Comparison of ENCODE assay signal across 22 mouse cellular contexts in genomic region chr9:91073366-91074174, GRCm38 (mm10).
A peak's percentile ranks its signal among the peaks of the same experiment; 100 is the strongest.
DNase-seq lines count a peak whose midpoint lies in the region; ATAC-seq and TF ChIP-seq lines count a peak whose summit lies in the region.
"Had no signal": no experiment of that assay in that cellular context is flagged by ENCODE, and none has a peak within 500 bp of the region (broad histone marks: within the 10 kb centered on the region; RNA-seq: fewer than 3 reads in every experiment).

No protein-coding gene starts in this region.

- no peaks in the 10 kb centered on the region for H3K9me3 ChIP-seq in lung, embryonic 14.5 days (ENCODE audit: low read depth, low read length)
- H3K9me3 ChIP-seq in stomach, postnatal 0 days (ENCODE audit: control insufficient read depth, low read length) = no peaks in the 10 kb centered on the region
- H3K9me3 ChIP-seq: embryonic facial prominence, embryonic 10.5 days; heart, embryonic 10.5 days; hindbrain, embryonic 10.5 days; limb, embryonic 13.5 days; liver, embryonic 13.5 days; lung, embryonic 15.5 days had no signal

- ATAC-seq in lung, embryonic 14.5 days (ENCODE audit: insufficient read depth) = no peak
- ATAC-seq in stomach, postnatal 0 days (ENCODE audit: low FRiP score, low TSS enrichment) = no peak
- ATAC-seq: CD4-positive, CD25-positive, alpha-beta regulatory T cell, adult 4 months; hindbrain, postnatal 0 days; intestine, postnatal 0 days had no signal

- H3K36me3 ChIP-seq in lung, embryonic 14.5 days (ENCODE audit: insufficient read depth) = no peaks in the 10 kb centered on the region
- no peaks in the 10 kb centered on the region for H3K36me3 ChIP-seq in stomach, postnatal 0 days (ENCODE audit: control insufficient read depth, insufficient read depth, low read length)
- H3K36me3 ChIP-seq: embryonic facial prominence, embryonic 10.5 days; heart, embryonic 10.5 days; hindbrain, embryonic 10.5 days; limb, embryonic 13.5 days; liver, embryonic 13.5 days; lung, embryonic 15.5 days had no signal

- no peaks in the 10 kb centered on the region for H3K27me3 ChIP-seq in lung, embryonic 14.5 days (ENCODE audit: insufficient read depth, low read length)
- H3K27me3 ChIP-seq in stomach, postnatal 0 days (ENCODE audit: control insufficient read depth, insufficient read depth, low read length) = no peaks in the 10 kb centered on the region
- H3K27me3 ChIP-seq: limb, embryonic 13.5 days; liver, embryonic 13.5 days; lung, embryonic 15.5 days had no signal

- no peak for TF ChIP-seq CTCF in lung, embryonic 14.5 days (IDR thresholded peaks at IDR 0.05; ENCODE audit: low read depth)
- TF ChIP-seq CTCF in stomach, postnatal 0 days (IDR thresholded peaks at IDR 0.05; ENCODE audit: low read depth) = no peak

- no peak overlapping the region for H3K9ac ChIP-seq in lung, embryonic 14.5 days
- no peak overlapping the region for H3K9ac ChIP-seq in stomach, postnatal 0 days (ENCODE audit: low read length)
- H3K9ac ChIP-seq: limb, embryonic 13.5 days; liver, embryonic 13.5 days; lung, embryonic 15.5 days had no signal

- TF ChIP-seq EP300 in stomach, postnatal 0 days (optimal IDR thresholded peaks at IDR 0.05) = no peak

- H3K27ac ChIP-seq in lung, embryonic 14.5 days (ENCODE audit: low read depth) = no peak overlapping the region
- H3K27ac ChIP-seq in stomach, postnatal 0 days (replicated peaks) = no peak overlapping the region
- H3K27ac ChIP-seq: embryonic facial prominence, embryonic 10.5 days; heart, embryonic 10.5 days; hindbrain, embryonic 10.5 days; hindbrain, postnatal 0 days; kidney, postnatal 0 days; layer of hippocampus, adult 2 months; left cerebral cortex, adult 2 months; limb, embryonic 13.5 days; liver, embryonic 13.5 days; lung, embryonic 15.5 days had no signal

- WGBS in lung, embryonic 14.5 days = 43% methylated on average over 4 of the region's 4 CpGs
- 46% methylated on average over 4 of the region's 4 CpGs for WGBS in stomach, postnatal 0 days

- no peak overlapping the region for H3K4me3 ChIP-seq in lung, embryonic 14.5 days (ENCODE audit: low read depth, low read length)
- H3K4me3 ChIP-seq in stomach, postnatal 0 days (ENCODE audit: low read depth, low read length) = no peak overlapping the region
- H3K4me3 ChIP-seq: embryonic facial prominence, embryonic 10.5 days; heart, embryonic 10.5 days; hindbrain, embryonic 10.5 days; layer of hippocampus, adult 2 months; left cerebral cortex, adult 2 months; limb, embryonic 13.5 days; liver, embryonic 13.5 days; lung, embryonic 15.5 days had no signal

- DNase-seq in lung, embryonic 14.5 days = peak; percentile 7
- DNase-seq in lung, postnatal 4 days = no peak
- peak; percentile 52 for DNase-seq in Muller cell, postnatal 12 days (ENCODE audit: inconsistent ontology term)
- DNase-seq in frontal cortex, postnatal 36 days (ENCODE audit: low spot score in 2 of 2) = peak; percentile 5 to 36
- peak; percentile 9 for DNase-seq in right cerebral cortex, postnatal 25 days
- DNase-seq in stomach, postnatal 0 days (ENCODE audit: low spot score) = no peak
- no peak for DNase-seq in gastrocnemius, postnatal 4 days (ENCODE audit: low spot score in 2 of 2)
- DNase-seq: cerebellum, adult 9-10 months; liver, embryonic 13.5 days; midbrain, embryonic 14.5 days; retina, postnatal 1 day had no signal

- H3K4me2 ChIP-seq in lung, embryonic 14.5 days = no peak overlapping the region
- no peak overlapping the region for H3K4me2 ChIP-seq in stomach, postnatal 0 days (replicated peaks; ENCODE audit: low read depth)
- H3K4me2 ChIP-seq: limb, embryonic 13.5 days; liver, embryonic 13.5 days; lung, embryonic 15.5 days had no signal

- no peaks in the 10 kb centered on the region for H3K4me1 ChIP-seq in lung, embryonic 14.5 days (ENCODE audit: insufficient read depth)
- H3K4me1 ChIP-seq in stomach, postnatal 0 days (replicated peaks; ENCODE audit: control insufficient read depth, insufficient read depth) = no peaks in the 10 kb centered on the region
- H3K4me1 ChIP-seq: embryonic facial prominence, embryonic 10.5 days; heart, embryonic 10.5 days; hindbrain, embryonic 10.5 days; liver, embryonic 13.5 days; lung, embryonic 15.5 days had no signal

Comparison
In these comparisons a context has a peak if more than half of its experiments do, and no peak if none do; other contexts are left out.
1. DNase-seq: peak in lung, embryonic 14.5 days (single experiment), Muller cell, postnatal 12 days (single experiment), frontal cortex, postnatal 36 days (2 of 2) and right cerebral cortex, postnatal 25 days (single experiment); none in lung, postnatal 4 days (0 of 2), stomach, postnatal 0 days (single experiment) and gastrocnemius, postnatal 4 days (0 of 2).